Mouse (Mus musculus) E14TG2a.4 (cell line): ENCODE results near the gene Tifa.

Experiments
- CTCF ChIP-seq: conservative IDR thresholded peaks from 2 replicates; pipeline ENCODE4 v1.5.1; 2014; ENCODE audit warnings: low read length
- NANOG ChIP-seq: IDR thresholded peaks from 2 replicates; pipeline ENCODE4 v1.6.1; 2014; ENCODE audit warnings: borderline replicate concordance, low read length, mixed read lengths
- POU5F1 ChIP-seq: IDR thresholded peaks from 2 replicates; pipeline ENCODE4 v1.6.1; 2014; ENCODE audit warnings: low read length, borderline replicate concordance

DNA sequence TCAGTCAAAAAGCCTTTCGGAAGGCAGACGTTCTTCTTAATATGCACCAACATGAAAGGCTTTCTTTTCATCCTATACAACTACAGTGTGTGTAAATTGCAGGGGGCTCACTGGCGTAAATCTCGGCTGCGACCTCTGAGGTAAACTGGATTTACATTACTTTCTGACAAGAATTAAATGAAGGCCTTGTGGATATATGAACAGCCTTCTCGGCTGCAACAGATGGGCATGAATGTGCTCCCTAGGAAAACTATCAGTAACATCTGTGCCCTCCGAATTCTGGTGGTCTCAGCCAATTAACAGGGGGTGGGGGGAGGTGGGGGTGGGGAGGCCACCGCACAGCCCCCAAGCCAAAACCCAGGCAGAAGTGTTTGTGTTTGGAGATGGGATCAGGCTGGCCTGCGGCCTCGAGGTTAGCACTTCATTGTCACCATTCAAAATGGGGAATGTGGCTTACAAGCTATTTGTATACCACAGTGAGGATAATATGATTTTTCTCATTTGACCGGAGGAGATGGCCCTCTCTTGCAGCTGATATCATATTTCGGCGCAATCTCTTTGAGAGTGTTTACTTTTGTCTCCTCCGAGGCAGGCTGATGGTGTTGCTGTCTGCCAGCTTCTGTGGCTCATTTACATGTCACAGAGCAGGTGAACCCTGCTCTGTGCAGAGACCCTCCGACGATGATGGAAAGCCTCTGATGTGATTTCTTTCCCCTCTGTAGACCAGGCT, 43.5 kb upstream of the Tifa start:
- TF ChIP-seq CTCF (no peak), NANOG (no peak), POU5F1 (no peak)
